Mouse (Mus musculus): Measurements from ENCODE around the gene Tmem176b.
A peak's percentile ranks its signal among the peaks of the same experiment; 100 is the strongest.
"Not testable (repeated sequence)": the region's sequence is repeated elsewhere in the genome, so short reads cannot be mapped to it uniquely, and the experiment has no call there.

The Tmem176b gene

DNA sequence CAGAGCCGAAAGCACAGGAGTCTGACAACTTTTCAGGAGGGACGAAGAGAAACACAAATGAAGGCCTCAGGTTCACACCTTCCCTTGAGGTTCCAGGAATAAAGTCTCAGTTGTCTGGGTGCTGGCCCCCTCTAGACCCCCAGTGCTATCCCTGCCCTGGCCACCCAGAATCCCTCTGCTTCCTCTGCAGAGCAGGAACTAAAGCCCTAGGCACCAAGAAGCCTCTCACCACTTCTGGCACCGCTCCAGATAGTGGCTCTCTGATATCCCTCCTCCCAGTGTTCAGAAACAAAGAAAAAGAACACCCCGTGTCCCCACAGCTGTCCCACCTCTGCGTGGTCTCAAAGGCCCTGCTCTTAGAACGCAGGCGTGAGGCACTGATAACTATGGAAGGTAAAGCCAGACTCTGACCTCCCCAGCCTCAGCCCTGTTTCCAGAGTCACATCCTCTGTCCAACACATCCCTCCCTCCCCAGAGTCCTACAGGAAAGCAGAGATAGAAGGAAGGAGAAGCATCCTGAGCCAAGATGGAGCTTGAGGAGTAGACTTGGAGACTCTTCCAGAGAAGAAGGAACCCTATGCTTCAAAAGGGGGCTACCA is 826 bp downstream of the Tmem176b start, which contains the start of gene Tmem176a:
Gene Tmem176a (plus strand): TSS at position 549 of the 599 bp plus-strand sequence.
- DNase-seq = no peak

DNA sequence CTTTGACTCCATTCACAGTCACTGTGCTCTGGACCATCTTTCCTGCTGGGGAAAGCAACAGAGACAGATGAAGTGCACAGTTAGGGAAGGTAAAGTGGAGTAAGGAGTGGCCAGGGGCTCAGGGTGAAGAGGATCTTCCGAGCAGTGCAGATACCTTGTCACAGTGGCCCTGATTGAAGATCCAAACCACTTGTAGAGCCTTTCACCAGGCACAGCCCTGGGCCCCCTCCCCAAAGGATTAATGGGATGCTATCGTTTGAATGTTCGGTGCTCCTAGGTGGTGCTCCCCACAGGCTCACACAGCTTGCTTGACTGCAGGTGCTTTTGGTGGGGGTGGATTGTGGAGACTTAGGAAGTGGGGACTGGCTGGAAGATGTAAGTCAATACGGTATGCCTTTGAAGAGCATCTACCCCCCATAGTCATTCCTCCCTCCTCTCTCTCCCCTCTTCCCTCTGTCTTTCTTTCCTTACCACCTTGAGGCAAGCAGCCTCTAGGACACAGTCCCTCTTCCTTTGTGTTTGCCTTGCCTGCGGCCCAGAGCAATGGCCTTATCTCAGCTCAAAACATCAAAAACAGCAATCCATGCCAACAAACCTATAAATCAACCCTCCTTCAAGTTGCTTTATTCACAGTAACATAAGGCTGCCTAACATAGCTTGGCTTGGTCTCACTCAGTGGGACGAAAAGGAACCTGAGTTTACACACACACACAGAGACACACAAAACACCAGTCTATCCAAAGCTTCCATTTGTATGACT is 2.8 kb downstream of the Tmem176b start:
- no peak for DNase-seq

DNA sequence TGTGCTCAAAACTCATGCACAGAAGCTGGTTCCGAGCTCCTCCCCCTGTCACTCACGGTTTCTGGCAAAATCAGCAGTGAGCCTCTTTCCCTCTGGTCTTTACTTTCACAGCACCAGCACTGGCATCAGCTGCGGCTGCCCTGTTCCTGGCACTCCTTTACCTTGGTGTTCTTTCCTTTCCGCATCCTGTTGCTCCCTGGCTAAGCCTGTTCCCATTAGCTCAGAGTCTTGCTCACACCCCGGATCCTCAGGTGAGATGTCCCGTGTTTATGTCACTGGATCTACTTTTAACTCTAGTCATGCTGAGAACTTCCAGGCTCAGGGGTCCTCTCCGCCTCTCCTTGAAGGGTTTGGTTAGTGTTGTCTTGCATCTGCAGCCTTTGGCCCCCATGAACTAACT is 3.8 kb downstream of the Tmem176b start:
- no peak for DNase-seq

DNA sequence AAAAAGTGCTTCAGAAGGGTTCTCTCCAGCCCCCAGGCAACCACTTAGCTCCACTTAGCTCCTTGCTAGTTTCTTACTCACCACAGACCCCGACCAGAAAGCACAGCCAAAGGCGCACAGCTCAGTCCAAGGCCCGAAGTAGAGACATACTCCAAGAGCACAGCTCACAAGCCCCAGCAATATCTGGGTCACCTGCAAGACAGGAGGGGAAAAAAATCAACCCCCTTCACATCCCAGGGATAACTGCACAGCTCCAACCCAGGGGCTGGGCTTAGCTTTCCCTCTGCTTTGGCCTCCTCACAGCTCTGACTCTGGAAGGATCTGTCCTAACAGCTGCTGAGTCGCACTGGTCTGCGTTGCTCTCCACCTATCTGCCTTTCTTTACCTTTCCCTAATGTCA is 5.2 kb downstream of the Tmem176b start:
- DNase-seq = no peak

DNA sequence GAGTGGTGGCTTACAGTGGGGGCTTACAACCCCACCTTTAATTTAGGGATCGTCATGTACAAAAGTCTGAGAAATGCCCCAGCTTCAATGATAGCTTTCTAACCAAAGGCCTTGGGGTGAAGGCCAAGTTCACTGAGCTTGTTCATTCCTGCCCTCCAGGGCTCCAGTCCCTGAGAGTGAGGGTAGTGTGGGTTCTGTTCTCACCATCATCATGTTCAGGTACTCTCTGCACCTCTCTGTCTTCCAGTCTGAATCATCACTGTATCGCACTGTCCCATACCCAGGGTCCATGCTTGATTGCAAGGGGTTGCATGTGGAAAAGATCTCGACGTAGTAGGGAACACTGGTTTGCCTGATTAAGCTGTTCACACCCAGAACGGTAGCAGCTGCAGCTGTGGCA is 6.1 kb downstream of the Tmem176b start:
- DNase-seq = no peak

DNA sequence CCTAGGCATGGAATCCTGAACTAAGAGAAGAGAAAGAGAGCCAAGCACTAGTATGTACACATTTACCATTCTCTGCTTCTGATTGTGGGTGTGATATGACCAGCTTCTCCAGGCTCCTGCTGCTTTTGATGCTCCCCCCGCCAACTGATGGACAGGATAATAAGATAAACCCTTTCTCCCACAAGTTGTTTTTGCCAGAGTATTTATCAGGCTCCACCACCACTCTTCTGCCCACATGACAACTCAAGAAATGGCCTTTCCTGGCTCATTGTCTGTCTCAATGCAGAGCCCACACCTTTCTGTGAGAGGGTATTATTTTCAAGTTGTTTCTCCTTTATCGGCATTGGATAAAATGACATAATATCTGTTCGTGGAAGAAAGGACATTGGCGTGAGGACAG is 7.8 kb downstream of the Tmem176b start:
- DNase-seq = no peak

DNA sequence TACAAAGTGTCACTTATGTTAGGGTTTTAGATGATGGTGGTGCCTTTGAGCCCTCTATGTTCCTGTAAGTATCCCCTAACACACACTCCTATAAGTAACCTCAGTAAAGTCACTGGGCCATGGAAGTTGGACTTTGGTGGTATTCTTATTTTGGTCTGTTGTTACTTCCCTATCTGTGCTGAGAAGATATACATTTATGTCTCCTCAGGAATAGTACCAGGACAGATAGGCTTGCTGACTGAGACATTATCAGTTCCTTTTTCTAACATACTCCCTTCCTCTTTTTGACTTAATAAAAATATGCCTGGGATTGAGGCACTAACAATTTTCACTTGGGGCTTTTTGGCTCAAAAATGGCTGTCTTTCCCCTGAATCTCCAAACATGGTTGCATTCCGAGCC is 8.9 kb downstream of the Tmem176b start:
- DNase-seq = no peak

DNA sequence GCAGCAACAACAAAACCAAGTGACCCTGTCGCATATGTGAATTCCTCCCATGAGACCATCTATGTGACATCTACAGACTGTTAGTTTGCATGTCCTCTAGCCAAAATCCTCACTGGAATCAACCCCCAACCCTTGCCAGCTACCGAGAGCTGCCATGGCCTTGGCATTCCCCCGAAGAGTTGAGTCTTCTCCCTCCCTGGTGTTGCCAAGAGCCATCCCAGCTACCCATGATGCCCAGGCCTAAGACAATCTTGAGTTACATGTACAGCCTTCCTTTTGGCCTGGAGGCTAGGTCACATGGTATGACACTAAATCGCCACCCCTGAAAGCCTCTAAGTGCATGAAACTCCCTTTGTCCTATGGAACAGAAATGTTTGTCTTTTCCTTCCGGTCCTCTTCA is 10.2 kb downstream of the Tmem176b start:
- DNase-seq = no peak

DNA sequence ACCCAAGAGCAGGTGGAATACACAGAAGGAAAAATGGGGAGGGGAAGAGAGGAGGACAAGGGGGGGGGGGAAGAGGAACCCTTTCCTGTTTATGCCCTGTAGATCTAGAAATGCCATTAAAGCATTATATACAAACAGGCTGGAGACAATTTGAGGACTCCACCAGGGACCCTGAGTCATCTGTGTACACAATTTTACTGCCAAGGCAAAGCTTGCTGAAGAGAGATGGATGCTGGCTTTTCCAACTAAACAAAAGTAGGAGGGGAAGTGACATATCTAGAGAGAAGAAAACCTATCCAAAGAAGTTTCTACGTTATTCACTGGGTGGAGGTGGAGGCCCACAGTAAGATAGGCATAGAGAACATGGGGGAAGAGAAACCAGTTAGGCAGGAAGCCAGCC is 11.1 kb downstream of the Tmem176b start:
- no peak for DNase-seq

DNA sequence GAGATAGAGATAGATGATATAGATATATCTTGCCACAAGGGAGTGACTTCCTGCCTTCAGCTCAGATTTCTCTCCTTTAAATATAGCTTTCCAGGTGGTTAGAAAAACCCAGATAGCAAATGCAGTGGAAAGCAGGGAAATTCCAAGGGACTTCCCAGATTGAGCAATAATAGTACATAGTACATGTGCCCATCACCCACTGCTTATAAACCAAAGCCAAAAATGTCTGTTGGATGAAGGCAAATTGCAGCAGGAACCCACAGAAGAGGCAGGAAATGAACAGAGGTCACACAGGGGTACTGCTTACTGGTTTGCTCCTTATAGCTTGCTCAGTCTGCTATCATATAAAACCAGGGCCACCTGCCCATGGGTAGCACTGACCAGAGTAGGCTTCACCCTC is 11.6 kb downstream of the Tmem176b start:
- DNase-seq = no peak

DNA sequence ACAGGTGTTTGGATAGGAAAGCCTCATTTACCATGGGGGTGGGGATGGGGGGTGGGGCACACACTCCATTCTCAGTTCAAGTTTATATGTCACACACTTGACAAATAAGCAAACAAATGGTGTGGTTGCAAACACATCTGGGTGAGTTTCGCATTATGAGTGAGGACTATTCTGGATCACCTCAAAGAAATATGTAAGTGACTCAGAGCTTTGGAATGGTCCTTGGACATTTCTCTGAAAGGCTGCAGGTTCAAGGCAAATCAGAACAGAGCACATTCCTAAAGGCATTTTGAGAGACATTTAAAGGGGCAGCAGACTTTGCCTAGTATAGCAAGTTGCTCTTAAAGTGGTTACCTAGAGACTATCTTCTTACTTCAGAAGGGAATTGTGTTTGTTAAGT is 12.3 kb downstream of the Tmem176b start:
- DNase-seq = no peak

DNA sequence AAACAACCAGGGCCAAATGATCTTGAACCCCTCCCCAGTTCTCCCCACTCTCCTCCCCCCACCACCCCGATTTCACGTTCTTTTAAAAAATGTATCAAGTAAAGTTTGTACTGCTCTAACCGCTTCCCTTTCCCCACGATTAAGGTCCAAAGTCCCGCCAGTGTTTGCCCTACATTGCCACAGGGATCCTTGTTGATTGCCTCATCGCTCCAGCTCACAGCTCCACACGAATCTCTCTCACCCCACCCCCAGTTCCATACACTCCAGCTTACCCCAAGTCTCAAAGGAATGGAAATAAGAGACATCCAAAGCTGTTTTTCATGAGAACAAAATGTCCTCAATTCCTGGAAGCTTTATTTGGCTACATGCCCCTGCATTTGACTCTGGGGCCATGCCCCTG is 16.3 kb downstream of the Tmem176b start:
- no peak for DNase-seq

DNA sequence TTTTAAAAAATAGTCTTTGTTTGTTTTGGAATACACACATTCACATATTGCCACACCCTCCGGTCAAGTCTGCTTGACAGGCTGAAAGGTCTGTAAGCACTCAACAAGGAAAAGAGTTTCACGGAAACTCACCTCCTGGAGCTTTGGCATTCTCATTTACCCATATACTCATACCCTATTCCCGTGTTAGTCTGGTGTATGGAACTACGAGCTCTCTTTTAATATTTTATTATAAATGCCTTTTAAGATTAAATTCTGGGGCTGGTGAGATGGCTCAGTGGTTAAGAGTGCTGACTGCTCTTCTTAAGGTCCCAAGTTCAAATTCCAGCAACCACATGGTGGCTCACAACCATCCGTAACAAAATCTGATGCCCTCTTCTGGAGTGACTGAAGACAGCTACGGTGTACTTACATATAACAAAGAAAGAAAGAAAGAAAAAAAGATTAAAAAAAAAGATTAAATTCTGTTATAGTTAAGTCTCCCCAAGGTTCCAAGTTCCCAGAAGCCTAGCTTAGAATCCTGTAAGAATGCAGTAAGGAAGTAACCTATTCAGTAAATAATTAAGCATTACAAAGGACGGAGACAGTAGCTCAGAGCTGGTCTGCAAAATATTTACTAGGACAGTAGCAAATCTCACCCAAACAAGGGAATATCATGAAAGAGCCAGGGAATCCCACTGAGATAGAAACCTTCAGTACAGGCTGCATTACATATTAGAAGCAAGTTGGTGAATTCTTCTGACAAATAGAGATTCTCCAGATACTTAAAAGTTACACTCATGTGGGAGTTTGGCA is 19.1 kb downstream of the Tmem176b start:
- not testable (repeated sequence) for DNase-seq

DNA sequence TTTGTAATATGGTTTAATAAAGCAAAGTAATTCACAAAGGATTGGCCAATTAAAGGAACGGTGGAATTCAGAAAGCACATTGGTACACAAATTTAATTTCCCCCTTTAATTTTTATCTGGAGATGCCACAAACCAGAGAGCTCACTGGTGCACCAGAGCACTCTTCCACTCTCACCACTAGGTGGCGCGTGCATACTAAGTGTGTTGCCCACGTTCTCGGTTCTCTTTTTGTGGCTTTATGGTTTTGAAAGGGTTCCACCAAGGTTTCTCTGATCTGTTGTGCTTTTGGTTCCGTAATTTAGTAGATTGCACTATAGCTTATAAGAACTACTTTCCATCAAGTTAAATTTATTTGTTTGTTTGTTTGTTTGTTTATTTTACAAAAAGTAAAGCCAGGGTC is 23.5 kb downstream of the Tmem176b start:
- peak; percentile 39 for DNase-seq

DNA sequence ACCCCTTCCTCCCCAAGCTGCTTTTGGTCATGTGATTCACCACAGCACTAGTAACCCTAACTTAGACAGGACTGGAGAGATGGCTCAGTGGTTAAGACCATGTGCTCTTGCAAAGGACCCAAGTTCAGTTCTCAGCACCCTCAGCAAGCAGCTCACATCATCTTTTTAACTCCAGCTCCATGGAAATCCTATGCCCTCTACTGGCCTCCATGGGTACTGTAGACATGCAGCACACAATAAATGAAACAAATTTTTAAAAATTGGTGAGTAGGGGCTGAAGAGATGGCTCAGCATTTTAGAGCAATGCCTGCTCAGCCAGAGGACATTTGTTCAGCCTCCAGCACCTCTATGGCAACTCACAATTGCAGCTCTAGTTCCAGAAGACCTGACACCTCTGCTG is 26.3 kb downstream of the Tmem176b start:
- DNase-seq = no peak

DNA sequence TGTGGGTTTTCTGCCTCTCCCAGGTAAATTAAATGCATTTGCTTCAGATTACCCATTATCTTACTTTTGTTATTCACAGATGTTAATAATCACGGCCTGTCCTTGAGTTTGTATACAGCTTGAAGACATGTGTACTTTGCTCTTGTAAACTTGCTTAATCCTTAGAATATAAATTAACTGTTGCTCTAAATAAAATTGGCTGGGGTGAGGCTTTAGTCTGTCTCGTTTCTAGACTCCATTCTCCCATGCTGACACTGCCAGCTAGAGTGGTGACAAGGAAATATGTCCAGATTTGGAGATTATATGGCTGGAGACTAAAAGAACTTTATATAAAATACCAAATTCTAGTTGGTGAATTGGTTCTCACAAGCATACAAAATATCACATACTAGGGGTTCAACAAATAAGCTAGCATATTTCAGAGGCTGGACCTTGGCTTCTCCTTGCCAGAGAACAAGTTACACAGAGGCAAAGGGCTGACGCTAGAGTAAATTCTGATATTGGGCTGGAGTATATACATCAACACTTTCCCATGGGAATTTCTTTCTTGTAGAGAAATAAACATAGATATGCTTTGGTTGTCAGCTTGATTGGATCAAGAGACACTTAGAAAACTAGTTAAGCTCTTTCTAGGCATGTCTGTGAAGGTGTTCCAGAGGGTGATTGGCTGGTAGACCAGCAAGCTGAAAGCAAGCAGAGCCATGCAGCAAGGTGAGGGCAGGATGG is 31.6 kb downstream of the Tmem176b start:
- DNase-seq = no peak

DNA sequence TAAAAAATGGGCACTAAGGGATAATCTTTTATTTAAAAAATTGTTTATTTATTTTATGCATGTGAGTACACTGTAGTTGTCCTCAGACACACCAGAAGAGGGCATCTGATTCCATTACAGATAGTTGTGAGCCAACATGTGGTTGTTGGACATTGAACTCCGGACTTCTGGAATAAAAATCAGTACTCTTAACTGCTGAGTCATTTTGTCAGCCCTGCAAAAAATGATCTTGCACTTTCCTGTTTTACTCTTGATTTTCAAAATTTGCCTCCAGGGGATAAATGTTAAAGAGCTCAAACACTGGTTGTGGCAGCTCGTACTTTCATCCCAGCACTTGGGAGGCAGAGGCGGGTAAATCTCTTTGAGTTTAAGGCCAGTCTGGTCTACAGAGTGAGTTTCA is 34.5 kb downstream of the Tmem176b start:
- no peak for DNase-seq

DNA sequence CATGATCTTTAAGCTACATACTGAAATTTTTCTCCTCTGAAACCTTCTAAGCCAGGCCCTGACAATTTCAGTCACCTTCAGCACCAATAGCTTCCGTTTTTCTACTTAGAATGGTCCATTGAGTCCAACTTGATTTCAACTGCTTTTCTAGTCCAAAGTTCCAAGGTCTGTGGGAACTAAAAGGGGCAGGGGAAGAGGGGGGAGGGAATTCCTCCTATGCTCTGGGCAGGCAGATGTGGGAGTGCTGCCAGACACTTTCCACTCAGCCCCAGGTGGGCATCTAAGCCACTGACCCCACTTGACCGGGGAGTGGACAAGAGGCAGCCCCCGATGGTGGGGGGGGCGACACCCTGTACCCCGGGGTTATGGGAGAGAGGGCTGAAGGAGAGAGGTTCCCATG is 37.0 kb downstream of the Tmem176b start:
- DNase-seq = no peak

DNA sequence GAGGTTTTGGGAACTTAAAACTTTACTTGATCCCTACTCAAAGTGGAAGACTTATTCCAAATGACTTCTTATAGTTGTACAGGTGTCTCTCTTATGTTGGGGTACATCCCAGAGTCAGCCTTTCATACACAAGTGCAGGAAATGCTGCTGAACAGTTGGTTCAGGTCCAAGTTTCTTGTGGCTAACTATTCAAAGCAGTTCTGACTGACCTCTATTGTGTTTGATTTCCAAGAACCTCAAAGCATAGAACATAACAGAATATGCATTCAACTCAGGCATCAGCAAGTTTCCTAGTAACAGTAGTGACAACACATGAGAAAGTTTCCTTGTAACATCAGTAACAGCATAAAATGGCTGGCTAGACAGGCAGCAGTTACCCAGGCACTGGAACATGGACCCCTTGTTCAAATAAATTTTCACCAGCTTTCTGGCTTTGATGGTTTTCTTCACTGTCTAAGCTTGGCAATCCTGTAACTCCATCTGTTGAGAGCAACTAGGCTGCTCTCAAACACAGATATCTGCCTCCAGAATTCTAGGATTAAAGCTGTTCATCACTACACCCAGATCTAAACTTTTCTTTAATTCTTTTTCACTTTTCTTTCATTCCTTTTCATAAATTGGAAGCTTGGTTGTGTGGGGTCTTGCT is 37.8 kb downstream of the Tmem176b start:
- no peak for DNase-seq

DNA sequence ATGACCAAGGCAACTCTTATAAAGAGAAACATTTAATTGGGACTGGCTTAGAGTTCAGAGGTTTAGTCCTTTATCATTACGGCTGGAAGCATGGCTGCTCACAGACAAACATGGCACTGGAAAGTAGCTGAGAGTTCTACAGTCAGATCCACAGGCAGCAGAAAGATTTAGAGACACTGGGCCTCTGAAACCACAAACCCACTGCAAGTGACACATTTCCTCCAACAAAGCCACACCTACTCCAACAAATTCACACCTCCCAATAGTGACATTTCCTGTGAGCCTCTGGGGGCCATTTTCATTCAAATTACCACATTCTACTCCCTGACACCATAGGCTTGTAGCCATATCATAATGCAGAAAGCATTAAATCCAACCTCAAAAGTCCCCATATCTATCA is 39.4 kb downstream of the Tmem176b start:
- no peak for DNase-seq

DNA sequence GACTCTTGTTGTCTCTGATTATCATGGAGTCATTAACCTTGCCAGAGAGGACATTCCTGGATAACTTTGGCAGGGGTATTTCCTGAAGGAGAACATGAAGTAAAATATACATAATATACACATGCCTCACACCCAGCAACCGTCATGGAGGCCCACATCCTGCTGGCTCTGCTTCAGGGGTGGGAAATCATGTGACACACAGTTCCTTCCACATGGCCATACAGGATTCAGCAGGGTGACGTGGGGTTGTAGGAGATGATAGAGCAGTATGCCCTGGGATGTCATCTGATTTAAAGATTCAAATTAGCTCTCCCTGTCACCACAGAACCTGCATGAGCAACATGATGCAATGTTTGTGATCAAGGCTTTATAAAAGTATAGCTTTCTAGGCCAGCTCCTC is 53.4 kb downstream of the Tmem176b start:
- no peak for DNase-seq

DNA sequence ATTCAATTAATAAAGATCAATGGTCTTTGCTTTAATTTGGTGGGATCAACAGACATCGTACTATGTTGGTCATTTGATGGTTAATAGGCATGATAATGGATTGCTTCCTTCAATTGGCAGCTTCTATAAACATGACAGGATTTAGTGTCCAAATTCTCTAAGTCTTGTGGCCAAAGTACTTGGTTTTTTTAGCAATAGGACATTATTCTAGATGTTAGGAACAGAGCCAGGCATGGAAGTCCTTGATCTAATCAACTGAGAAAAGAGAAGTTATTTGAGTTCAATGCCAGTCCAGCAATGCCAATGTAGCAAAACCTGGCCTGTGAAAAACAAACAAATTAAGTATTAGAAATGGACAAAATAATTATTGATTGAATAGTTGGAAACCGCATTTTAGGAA is 55.7 kb downstream of the Tmem176b start:
- no peak for DNase-seq

DNA sequence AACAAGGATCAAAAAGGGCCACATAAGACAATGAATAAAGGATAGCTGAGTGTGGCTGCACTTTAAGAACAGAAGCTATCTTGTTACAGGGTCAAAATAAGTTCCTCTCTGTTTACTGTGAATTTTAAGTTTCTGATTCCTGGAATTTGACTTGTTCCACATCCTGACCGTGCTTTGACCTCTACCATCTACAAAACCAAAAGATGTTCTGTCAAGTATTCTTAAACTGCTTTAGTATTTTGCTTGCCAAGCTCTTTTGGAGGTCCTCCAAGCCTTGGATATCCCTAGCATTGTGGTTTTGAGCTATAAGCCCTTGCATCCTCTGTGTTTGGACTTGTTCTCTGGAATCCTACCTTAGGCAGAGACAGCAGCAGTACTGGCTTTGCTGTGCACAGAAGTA is 56.1 kb downstream of the Tmem176b start:
- DNase-seq = no peak

All from cerebellum, adult 8-10 months (tissue).